Mouse (Mus musculus): Measurements from ENCODE around the gene Glrx5. TPM values are rescaled to one million over a fixed set of nuclear protein-coding genes. Genes with fewer than 3 reads are reported as not detected.

The Glrx5 gene
- polyA plus RNA-seq, 1 experiment from 2014 or later = 169 TPM

GRCm38 (mm10) chr12:105038918-105039317 is 6.4 kb downstream of the Glrx5 start:
- H3K4me3 ChIP-seq = no peak overlapping the region
- WGBS = 90% methylated on average over 7 of the region's 7 CpGs
- H3K27me3 ChIP-seq = no peaks in the 10 kb centered on the region
- no peaks in the 10 kb centered on the region for H3K9me3 ChIP-seq
- H3K9ac ChIP-seq = no peak overlapping the region
- H3K36me3 ChIP-seq = peaks cover 14% of the 10 kb centered on the region; the same call in 1 of the 2 replicates
- no peak overlapping the region for H3K27ac ChIP-seq (replicated peaks)
- peak; percentile 24; the same call in 1 of the 2 replicates for ATAC-seq (ENCODE audit: low FRiP score, low read depth)
- H3K4me1 ChIP-seq (replicated peaks) = peaks cover 17% of the 10 kb centered on the region
- no peak overlapping the region for H3K4me2 ChIP-seq

GRCm38 (mm10) chr12:105039578-105040289 is 7.2 kb downstream of the Glrx5 start:
- Histone ChIP-seq H3K9ac (no peak overlapping the region), H3K9me3 (no peaks in the 10 kb centered on the region), H3K4me3 (no peak overlapping the region), H3K36me3 (peaks cover 14% of the 10 kb centered on the region; the same call in 1 of the 2 replicates), H3K4me2 (no peak overlapping the region), H3K4me1 (replicated peaks) (peaks cover 9% of the 10 kb centered on the region), H3K27me3 (no peaks in the 10 kb centered on the region), H3K27ac (replicated peaks) (no peak overlapping the region)
- 66% methylated on average over 12 of the region's 12 CpGs for WGBS
- ATAC-seq (ENCODE audit: low FRiP score, low read depth) = no peak

DNA sequence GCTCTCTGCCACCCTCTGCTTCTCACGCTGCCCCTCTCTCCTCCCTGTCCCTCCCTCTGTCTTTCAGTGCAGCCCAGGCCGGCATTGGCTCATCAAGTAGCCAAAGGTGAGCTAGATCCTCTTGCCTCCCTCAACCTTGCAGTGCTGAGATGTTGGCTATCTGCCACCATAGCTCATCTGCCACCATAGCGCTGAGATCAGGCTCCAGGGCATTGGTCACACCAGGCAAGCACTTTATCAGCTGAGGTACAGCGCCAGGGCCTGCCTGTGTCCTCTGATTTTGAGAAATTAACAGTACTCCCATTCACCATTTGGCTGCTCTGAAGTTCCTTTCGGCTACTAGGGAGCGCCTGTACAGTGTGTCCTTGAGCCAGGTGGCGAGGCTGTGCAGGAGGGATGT is 8.5 kb downstream of the Glrx5 start:
- no peak overlapping the region for H3K9ac ChIP-seq
- H3K27me3 ChIP-seq = no peaks in the 10 kb centered on the region
- no peak overlapping the region for H3K27ac ChIP-seq (replicated peaks)
- H3K4me1 ChIP-seq (replicated peaks) = no peaks in the 10 kb centered on the region; the same call in 1 of the 2 replicates
- peaks cover 14% of the 10 kb centered on the region; the same call in 1 of the 2 replicates for H3K36me3 ChIP-seq
- no peak for ATAC-seq (ENCODE audit: low FRiP score, low read depth)
- WGBS = 88% methylated on average over 7 of the region's 7 CpGs
- H3K4me2 ChIP-seq = no peak overlapping the region
- H3K4me3 ChIP-seq = no peak overlapping the region
- H3K9me3 ChIP-seq = no peaks in the 10 kb centered on the region

- H3K9me3 ChIP-seq = peaks cover 5% of the 10 kb centered on the region; the same call in 1 of the 2 replicates
- H3K27me3 ChIP-seq = no peaks in the 10 kb centered on the region
- H3K36me3 ChIP-seq = peaks cover 14% of the 10 kb centered on the region; the same call in 1 of the 2 replicates
- no peak overlapping the region for H3K9ac ChIP-seq
- H3K4me3 ChIP-seq = no peak overlapping the region
- H3K4me1 ChIP-seq (replicated peaks) = no peaks in the 10 kb centered on the region; the same call in 1 of the 2 replicates
- H3K4me2 ChIP-seq = no peak overlapping the region
- 92% methylated on average over 5 of the region's 5 CpGs for WGBS
- no peak overlapping the region for H3K27ac ChIP-seq (replicated peaks)
- no peak for ATAC-seq (ENCODE audit: low FRiP score, low read depth)
These were observed 10.6 kb downstream of the Glrx5 start for GRCm38 (mm10) chr12:105043081-105043480.

- Histone ChIP-seq H3K4me2 (no peak overlapping the region), H3K9me3 (peaks cover 5% of the 10 kb centered on the region; the same call in 1 of the 2 replicates), H3K27ac (replicated peaks) (no peak overlapping the region), H3K4me1 (replicated peaks) (no peaks in the 10 kb centered on the region; the same call in 1 of the 2 replicates), H3K4me3 (no peak overlapping the region), H3K36me3 (peaks cover 14% of the 10 kb centered on the region; the same call in 1 of the 2 replicates), H3K9ac (no peak overlapping the region), H3K27me3 (no peaks in the 10 kb centered on the region)
- WGBS = 89% methylated on average over 9 of the region's 9 CpGs
- ATAC-seq (ENCODE audit: low FRiP score, low read depth) = no peak
These were observed 12.3 kb downstream of the Glrx5 start for GRCm38 (mm10) chr12:105044775-105045174.

GRCm38 (mm10) chr12:105048301-105048863 is 15.9 kb downstream of the Glrx5 start:
- no peak for ATAC-seq (ENCODE audit: low FRiP score, low read depth)
- WGBS = 63% methylated on average over 17 of the region's 17 CpGs
- H3K27me3 ChIP-seq = no peaks in the 10 kb centered on the region

GRCm38 (mm10) chr12:105049813-105050212 is 17.3 kb downstream of the Glrx5 start:
- no peaks in the 10 kb centered on the region for H3K27me3 ChIP-seq
- H3K9me3 ChIP-seq = peaks cover 5% of the 10 kb centered on the region; the same call in 1 of the 2 replicates
- no peaks in the 10 kb centered on the region for H3K36me3 ChIP-seq
- no peak overlapping the region for H3K4me2 ChIP-seq
- no peaks in the 10 kb centered on the region for H3K4me1 ChIP-seq (replicated peaks)
- H3K27ac ChIP-seq (replicated peaks) = no peak overlapping the region
- 85% methylated on average over 12 of the region's 12 CpGs for WGBS
- H3K9ac ChIP-seq = no peak overlapping the region
- ATAC-seq (ENCODE audit: low FRiP score, low read depth) = no peak
- H3K4me3 ChIP-seq = no peak overlapping the region

More at GRCm38 (mm10) chr12:105048301-105048863, 15.9 kb downstream of the Glrx5 start:
- H3K4me2 ChIP-seq = no peak overlapping the region
- H3K9me3 ChIP-seq = peaks cover 5% of the 10 kb centered on the region; the same call in 1 of the 2 replicates
- no peak overlapping the region for H3K27ac ChIP-seq (replicated peaks)
- no peaks in the 10 kb centered on the region for H3K4me1 ChIP-seq (replicated peaks)
- no peaks in the 10 kb centered on the region for H3K36me3 ChIP-seq
- no peak overlapping the region for H3K4me3 ChIP-seq
- no peak overlapping the region for H3K9ac ChIP-seq

GRCm38 (mm10) chr12:105050898-105051297 is 18.4 kb downstream of the Glrx5 start:
- Histone ChIP-seq H3K4me1 (replicated peaks) (no peaks in the 10 kb centered on the region), H3K27ac (replicated peaks) (no peak overlapping the region), H3K36me3 (no peaks in the 10 kb centered on the region), H3K4me2 (no peak overlapping the region), H3K4me3 (no peak overlapping the region), H3K9ac (no peak overlapping the region), H3K27me3 (no peaks in the 10 kb centered on the region), H3K9me3 (peaks cover 5% of the 10 kb centered on the region; the same call in 1 of the 2 replicates)
- ATAC-seq (ENCODE audit: low FRiP score, low read depth) = peak; percentile 69; the same call in 1 of the 2 replicates
- 14% methylated on average over 4 of the region's 4 CpGs for WGBS

GRCm38 (mm10) chr12:105054041-105054440 is 21.6 kb downstream of the Glrx5 start:
- Histone ChIP-seq H3K27ac (replicated peaks) (no peak overlapping the region), H3K27me3 (no peaks in the 10 kb centered on the region), H3K9me3 (no peaks in the 10 kb centered on the region), H3K9ac (no peak overlapping the region), H3K4me1 (replicated peaks) (no peaks in the 10 kb centered on the region), H3K36me3 (no peaks in the 10 kb centered on the region), H3K4me3 (no peak overlapping the region), H3K4me2 (no peak overlapping the region)
- 93% methylated on average over 15 of the region's 15 CpGs for WGBS
- no peak for ATAC-seq (ENCODE audit: low FRiP score, low read depth)

GRCm38 (mm10) chr12:105055308-105055707 is 22.8 kb downstream of the Glrx5 start:
- no peak for ATAC-seq (ENCODE audit: low FRiP score, low read depth)
- no peak overlapping the region for H3K4me2 ChIP-seq
- 88% methylated on average over 6 of the region's 6 CpGs for WGBS

DNA sequence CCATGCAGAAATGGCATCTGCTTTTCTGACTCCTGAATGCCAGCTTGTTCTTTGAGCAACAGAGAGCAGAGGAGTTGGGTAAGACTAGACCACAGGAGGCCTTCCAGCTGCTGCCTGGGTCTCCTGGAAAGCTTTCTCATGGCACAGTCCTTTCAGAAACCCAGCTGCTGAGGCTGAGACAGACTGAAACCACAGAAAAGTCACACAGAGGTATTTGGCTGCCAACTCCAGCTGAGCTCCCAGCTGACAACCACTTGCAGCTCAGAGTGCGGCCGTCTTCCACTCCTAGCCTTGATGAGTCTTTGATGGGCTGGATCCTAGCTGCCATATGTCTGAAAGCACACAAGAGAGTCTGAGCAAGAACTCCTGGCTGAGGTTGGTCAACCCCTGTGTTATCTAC is 27.5 kb downstream of the Glrx5 start:
- no peak overlapping the region for H3K4me3 ChIP-seq
- no peak overlapping the region for H3K4me2 ChIP-seq
- H3K9ac ChIP-seq = no peak overlapping the region
- no peak overlapping the region for H3K27ac ChIP-seq (replicated peaks)
- no peaks in the 10 kb centered on the region for H3K9me3 ChIP-seq
- no peak for ATAC-seq (ENCODE audit: low FRiP score, low read depth)
- H3K36me3 ChIP-seq = no peaks in the 10 kb centered on the region
- H3K4me1 ChIP-seq (replicated peaks) = peaks cover 13% of the 10 kb centered on the region
- no peaks in the 10 kb centered on the region for H3K27me3 ChIP-seq
- WGBS = 62% methylated on average over 2 of the region's 2 CpGs

More at GRCm38 (mm10) chr12:105055308-105055707, 22.8 kb downstream of the Glrx5 start:
- Histone ChIP-seq H3K27ac (replicated peaks) (no peak overlapping the region), H3K27me3 (no peaks in the 10 kb centered on the region), H3K36me3 (no peaks in the 10 kb centered on the region), H3K9me3 (no peaks in the 10 kb centered on the region), H3K4me1 (replicated peaks) (no peaks in the 10 kb centered on the region), H3K4me3 (no peak overlapping the region), H3K9ac (no peak overlapping the region)

Data from hindbrain, embryonic 15.5 days (tissue).